Mouse (Mus musculus): Measurements from ENCODE around the gene Neurl4.
"Not testable (repeated sequence)": the region's sequence is repeated elsewhere in the genome, so short reads cannot be mapped to it uniquely, and the experiment has no call there.

The Neurl4 gene

GRCm38 (mm10) chr11:69934681-69935080 lies 33.8 kb downstream of the Neurl4 start:
- DNase-seq: no peak

DNA sequence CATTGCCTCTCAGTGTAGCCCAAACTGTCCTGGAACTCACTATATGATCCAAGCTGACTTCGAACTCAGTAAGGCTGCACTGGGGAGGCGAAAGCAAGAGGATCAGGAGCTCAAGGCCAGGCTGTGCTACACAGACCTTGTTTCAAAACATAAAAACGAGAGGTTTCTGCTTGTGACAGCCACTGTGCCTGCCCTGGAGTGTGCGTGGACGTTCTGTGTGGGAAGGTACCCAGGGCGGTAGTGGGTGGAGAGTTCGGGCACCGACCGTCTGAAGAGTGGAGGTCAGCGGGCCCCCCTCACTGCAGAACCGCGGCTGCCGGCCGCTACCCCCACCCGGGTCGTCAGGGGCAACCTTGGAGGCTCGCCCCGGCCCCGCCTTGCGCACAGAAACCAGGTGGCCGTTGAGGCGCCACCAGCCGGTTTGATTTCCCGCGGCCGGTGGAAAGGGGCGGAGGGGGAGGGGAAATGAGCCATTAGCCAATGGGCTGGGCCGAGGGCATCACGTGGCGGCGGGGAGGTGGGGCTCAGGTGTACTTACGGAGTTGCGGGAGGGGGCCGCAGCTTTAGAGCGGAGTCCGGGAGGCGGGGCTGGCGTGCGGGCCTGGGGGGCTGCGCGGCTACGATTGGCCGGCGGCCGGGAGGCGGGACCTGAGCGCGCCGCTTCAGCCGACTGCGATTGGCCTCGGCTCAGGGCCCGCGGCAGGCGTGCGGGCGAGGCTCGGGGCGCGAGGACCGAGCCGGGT lies 34.4 kb downstream of the Neurl4 start, which contains the start of gene Ybx2:
Gene Ybx2, plus strand, starts transcription at position 660 of the 743 bp plus-strand sequence.
- DNase-seq: peak; percentile 93

DNA sequence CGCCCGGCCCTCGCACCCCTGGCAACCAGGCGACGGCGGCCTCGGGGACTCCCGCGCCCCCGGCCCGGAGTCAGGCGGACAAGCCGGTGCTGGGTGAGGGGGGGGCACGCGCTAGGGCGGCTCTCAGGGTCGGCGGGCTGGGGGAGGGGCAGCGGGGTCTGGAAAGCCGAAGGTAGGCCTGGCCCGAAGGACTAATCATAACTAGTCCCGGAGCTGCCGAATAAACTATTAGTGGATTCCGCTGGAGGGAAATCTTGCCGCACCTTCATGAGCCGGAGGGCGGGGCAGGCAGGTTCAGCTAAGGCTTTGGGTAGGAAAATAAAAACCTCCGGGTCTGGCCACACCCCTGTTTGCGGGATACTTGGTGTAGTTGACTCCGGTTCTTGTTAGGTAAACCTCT lies 35.3 kb downstream of the Neurl4 start:
- DNase-seq: no peak

GRCm38 (mm10) chr11:69936714-69937347 lies 36.0 kb downstream of the Neurl4 start:
- DNase-seq: no peak

- DNase-seq: no peak
These were observed 36.5 kb downstream of the Neurl4 start for GRCm38 (mm10) chr11:69937385-69937784.

DNA sequence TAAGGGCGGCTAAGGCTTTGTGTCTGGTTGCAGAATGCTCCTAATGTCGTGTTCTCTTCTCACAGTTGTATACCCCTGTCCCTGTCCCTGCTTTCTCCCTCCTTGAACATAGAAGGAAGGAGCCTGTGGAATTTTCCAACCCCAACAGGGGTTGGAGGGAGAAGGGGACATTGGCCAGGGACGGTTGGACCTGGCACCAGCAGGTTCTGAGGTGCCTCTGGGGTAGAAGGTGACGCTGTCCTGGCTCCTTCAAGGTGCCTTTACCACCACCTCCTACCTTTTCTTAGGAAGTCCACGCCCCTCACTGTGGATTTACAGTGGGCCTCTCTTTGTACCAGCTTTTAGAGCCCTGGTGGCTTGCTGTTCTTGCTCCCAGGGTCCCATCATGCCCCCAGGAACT lies 37.0 kb downstream of the Neurl4 start:
- DNase-seq: no peak

DNA sequence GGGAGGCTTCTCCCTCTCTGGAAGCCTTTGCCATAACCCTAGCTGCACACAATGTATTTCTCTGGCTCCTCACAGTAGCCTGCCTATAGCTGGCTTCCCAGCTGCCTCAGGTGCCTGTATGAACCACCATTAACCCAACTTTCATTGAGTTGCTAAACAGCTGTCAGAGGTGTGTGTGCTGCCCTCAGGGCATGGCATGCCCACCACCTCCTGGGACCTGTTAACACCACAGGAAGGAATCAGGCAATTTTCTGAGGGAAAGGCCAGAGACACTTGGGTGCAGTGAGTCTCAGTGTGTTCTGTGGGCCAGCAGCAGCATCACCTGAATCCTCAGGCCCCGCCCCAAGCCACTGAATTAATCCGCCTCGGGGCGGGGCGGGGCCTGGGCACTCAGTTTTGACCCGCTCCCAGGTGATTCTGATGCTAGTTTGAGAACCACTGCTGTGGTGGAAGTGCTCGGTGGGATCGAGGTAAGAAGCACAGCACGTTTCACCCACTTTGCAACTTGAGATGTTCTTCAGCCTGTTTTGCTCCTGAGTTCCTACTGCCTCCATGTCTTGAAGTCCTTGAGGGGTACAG lies 37.6 kb downstream of the Neurl4 start:
- DNase-seq: no peak

DNA sequence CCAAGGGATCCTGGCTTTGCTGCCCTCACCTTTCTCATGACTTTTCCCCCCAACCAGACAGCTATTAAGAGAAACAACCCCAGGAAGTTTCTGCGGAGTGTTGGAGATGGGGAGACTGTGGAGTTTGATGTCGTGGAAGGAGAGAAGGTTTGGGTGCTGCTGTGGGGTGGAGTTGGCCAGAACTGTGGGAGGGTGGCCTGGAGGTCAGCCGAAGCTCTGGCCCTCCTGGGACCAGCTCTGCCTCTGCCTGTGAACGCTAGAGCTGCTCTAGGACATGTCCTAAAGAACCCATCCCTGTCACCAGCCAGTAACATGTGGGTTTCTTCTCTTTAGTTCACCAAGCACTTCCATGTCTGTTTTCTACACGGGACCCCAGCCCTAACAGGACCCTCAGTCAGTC lies 38.3 kb downstream of the Neurl4 start:
- no peak for DNase-seq

DNA sequence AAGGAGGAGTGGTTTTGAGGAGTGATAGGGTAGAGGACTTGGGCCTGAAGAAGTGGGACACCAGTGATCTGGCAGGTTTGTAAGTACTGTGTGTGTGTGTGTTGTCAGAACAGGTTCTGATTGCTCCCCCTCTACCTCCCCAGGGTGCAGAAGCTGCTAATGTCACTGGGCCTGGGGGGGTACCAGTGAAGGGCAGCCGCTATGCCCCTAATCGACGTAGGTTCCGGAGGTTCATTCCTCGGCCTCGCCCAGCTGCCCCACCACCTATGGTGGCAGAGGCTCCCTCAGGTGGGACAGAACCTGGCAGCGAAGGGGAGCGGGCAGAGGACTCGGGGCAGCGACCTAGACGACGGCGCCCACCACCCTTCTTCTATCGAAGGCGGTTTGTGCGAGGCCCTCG lies 38.9 kb downstream of the Neurl4 start:
- no peak for DNase-seq

DNA sequence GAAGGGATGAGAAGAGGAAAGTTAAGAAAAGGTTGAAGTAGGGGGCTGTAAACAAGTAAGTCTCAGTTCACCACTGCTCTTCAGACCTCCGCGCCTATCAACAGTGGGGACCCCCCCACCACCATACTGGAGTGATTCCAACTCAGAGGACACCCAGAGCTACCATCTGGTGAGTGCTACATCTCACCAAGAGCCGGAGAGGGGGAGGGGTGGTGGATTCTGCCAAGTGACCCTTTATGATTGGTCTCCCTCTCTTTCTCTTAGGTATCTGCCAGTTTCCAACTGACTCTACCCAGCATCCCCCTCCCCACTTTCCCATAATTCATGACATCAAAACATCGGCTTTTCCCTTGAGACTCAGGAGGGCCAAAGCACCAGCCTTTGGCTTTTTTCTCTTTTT lies 40.1 kb downstream of the Neurl4 start:
- DNase-seq: no peak

DNA sequence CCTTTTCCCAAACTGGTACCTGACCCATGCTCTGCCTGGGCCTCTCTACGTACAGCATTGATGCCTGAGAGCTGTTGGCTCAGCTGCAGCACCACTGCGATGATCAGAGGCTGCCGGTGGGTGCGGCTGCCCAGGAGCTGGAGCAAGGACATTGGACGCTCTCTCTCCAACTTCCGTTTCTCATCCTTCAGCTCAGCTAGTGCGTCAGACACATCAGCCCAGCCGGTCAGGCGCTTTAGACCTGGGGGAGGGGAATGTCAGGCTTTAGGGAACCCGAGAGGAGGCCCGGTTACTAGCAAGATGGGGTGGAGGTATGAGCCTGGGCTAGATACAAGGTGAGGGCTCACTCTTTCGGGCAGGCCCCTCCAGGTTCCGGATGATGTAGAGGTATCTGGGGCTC lies 44.3 kb downstream of the Neurl4 start:
- no peak for DNase-seq

- DNase-seq: no peak
These were observed 45.4 kb downstream of the Neurl4 start for GRCm38 (mm10) chr11:69945997-69946891.

DNA sequence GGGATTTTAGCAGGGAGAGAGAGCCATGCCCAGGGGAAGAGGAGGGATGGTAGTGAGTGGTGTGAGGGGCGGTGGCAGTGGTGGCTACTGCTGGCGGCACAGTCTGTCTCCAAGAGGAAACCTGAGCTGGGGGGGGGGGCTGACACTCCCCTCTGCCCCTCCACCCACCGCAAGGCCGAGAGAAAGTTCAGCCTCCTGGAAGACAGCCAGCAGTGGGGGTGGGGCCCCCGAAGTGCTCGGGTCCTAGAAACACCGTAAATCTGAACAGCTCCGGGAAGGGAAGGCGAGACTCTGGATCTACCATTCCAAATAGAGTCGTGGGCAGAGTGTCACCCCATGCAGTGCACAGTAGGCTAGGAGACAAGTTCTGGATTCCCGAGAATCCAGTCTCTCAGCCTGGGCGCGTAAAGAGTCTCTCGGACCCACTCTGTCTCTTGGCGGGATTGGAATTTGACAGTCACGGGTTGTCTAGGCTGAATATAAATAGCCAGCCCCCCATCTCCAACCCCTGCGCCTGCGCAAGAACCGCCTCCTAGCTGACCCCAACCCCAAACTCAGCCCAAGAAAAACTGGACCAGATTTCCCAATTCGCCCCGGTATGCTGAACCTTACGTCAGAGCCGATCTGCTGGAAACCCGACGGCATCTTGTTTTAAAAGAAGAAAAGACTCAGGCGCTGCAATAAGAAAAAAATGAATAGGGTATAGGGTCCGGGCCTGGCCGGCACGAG lies 46.6 kb downstream of the Neurl4 start:
- DNase-seq: no peak

DNA sequence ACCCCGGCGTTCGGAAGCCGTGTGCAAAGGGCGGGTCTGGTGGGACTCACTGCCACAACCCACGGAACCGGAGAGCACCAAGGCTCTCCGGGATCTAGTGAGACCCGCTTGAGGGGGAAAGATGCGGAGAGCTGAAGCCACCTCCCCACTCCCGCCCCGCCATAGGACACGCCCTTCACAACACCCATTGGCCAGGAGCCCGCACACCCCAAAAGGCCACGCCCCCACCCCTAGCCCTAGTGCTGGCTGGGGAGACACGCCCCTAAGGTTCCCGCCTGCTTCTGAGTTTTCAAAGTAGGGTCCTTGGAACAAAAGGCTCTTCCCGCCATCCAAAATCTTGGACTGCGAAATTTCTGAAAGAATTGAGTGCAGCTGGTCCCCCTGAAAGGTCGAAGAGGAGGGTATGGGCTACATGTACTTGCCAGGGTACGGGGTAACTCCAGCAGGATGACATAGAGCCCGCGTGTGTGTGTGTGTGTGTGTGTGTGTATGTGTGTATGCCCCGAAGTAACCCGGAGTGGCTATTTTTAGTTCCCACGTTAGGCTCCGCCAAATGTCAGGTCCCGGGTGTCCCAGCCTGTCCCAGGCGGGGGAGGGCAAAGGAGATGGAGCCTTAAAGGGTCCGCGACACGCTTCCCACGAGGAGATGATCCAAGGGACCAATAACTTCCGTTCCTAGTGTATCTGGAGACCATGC lies 47.3 kb downstream of the Neurl4 start, which contains the start of gene Slc2a4:
Gene Slc2a4, minus strand, starts transcription at position 123 of the 697 bp plus-strand sequence.
- DNase-seq: peak; percentile 96

GRCm38 (mm10) chr11:69948763-69949150 lies 47.9 kb downstream of the Neurl4 start:
- DNase-seq: peak; percentile 93

DNA sequence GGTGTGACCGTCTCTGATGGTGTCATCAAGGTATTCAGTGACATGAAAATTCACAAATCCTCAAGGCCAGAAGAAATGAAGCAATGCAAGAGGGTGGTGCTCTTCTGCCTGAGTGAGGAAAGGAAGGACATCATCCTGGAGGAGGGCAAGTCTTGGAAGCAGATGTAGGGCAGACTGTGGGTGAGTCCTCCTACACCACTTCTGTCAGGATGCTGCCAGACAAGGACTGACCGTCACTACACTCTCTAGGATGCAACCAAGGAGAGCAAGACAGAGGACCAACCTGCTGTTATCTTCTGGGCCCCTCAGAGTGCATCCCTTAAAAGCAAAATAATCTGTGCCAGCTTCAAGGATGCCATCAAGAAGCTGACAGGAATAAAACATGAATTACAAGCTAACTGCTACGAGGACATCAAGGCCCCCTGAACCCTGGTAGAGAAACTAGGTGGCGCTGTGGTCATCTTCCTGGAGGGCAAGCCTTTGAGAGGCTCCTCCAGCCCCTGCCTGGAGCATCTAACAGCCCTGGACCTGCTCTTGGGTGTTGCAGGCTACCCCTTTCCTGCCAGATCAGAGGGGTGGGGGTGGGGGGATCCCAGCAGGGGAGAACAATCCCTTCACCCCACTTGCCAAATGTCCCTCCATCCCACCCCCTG lies 50.1 kb downstream of the Neurl4 start:
- peak; percentile 38 for DNase-seq

- peak; percentile 4 for DNase-seq
These were observed 51.4 kb downstream of the Neurl4 start for GRCm38 (mm10) chr11:69952274-69952673.

- no peak for DNase-seq
These were observed 52.5 kb downstream of the Neurl4 start for GRCm38 (mm10) chr11:69953267-69953915.

DNA sequence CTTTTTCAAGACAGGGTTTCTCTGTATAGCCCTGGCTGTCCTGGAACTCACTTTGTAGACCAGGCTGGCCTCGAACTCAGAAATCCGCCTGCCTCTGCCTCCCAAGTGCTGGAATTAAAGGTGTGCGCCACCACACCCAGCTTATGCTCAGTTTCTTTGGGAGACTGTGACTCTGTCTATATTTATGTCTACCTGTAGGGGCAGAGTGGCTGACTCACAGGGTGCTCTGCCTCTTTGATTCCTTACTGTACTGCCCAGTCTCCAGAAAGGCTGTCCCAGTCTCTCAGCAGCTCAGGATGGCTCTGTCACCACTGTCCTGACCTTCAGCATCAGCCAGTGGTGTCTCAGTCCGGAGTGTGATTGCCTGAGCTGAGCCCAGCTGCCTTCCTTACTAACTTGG lies 54.7 kb downstream of the Neurl4 start:
- not testable (repeated sequence) for DNase-seq

DNA sequence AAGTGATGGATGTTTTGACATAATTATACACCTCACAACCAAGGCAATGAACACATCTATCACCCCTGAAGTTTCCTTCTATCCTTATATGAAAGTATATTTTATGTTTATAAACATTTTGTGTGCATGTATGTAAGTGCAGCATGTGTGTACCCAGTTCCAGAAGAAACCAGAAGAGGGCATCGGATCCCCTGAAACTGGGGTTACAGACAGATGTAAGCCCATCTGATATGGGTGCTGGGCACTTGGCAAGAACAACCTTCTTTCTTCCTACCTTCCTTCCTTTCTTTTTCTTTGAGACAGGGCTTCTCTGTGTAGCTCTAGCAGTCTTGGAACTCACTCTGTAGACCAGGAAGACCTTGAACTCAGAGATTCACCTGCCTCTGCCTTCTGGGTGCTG lies 55.3 kb downstream of the Neurl4 start:
- no peak for DNase-seq

GRCm38 (mm10) chr11:69960616-69961015 lies 59.7 kb downstream of the Neurl4 start:
- DNase-seq: peak; percentile 44
